Mouse (Mus musculus) forebrain, embryonic 16.5 days (tissue): Measurements from ENCODE around the gene Erc2. TPM values are rescaled to one million over a fixed set of nuclear protein-coding genes. Genes with fewer than 3 reads are reported as not detected.

ENCODE experiments used
- ATAC-seq: fragments of 200-750 bp; cut with Nextera tagmentation; 2 replicates; pipeline ENCODE4 v1.8.0; 2017; ENCODE audit warnings: mild to moderate bottlenecking, moderate library complexity
- H3K27ac ChIP-seq: fragments of 300-500 bp; sonication (generic); 2 replicates; pipeline ENCODE4 v1.5.1; 2014; ENCODE audit warnings: low read length, control low read depth
- H3K27me3 ChIP-seq: fragments of 300-500 bp; sonication (generic); replicated peaks from 2 replicates; pipeline ENCODE4 v1.6.1; 2014; ENCODE audit warnings: low read length; ENCODE audit not compliant: control insufficient read depth, insufficient read depth
- H3K36me3 ChIP-seq: fragments of 300-500 bp; sonication (generic); 2 replicates; pipeline ENCODE4 v1.6.1; 2014; ENCODE audit not compliant: control insufficient read depth, insufficient read depth
- H3K4me1 ChIP-seq: fragments of 300-500 bp; sonication (generic); replicated peaks from 2 replicates; pipeline ENCODE4 v1.6.1; 2014; ENCODE audit warnings: low read length; ENCODE audit not compliant: control insufficient read depth, insufficient read depth
- H3K4me2 ChIP-seq: fragments of 300-500 bp; sonication (generic); 2 replicates; pipeline ENCODE4 v1.6.1; 2014; ENCODE audit warnings: mild to moderate bottlenecking, low read length, control low read depth
- H3K4me3 ChIP-seq: fragments of 300-500 bp; sonication (generic); replicated peaks from 2 replicates; pipeline ENCODE4 v1.5.1; 2014; ENCODE audit warnings: mild to moderate bottlenecking, low read length, control low read depth
- H3K9ac ChIP-seq: fragments of 300-500 bp; sonication (generic); replicated peaks from 2 replicates; pipeline ENCODE4 v1.6.1; 2014; ENCODE audit warnings: low read depth, low read length, control low read depth
- H3K9me3 ChIP-seq: fragments of 300-500 bp; sonication (generic); 2 replicates; pipeline ENCODE4 v1.6.1; 2016; ENCODE audit warnings: low read length; ENCODE audit not compliant: control insufficient read depth
- WGBS: fragments of 180-500 bp; shearing (Covaris S2); extraction: QIAGEN DNeasy Blood & Tissue Kit; methylation state at CpG from one replicate; pipeline ENCODE4 v1.1.7; 2014; 5-methylcytosine and 5-hydroxymethylcytosine counted together
- polyA plus RNA-seq: library from polyadenylated mRNA; unstranded; fragments of >200 nt; fragmentation: Nextera tagmentation; extraction: Ambion mirVana; gene quantifications from 2 replicates; pipeline ENCODE4 v1.2.1, GENCODE M21; 2015

The Erc2 gene
- polyA plus RNA-seq, 1 experiment from 2014 or later: 78.0 TPM

GRCm38 (mm10) chr14:28030870-28031269 lies 408.6 kb downstream of the Erc2 start:
- 12% methylated on average over 1 of the region's 1 CpGs for WGBS
- Histone ChIP-seq H3K4me3 (no peak overlapping the region), H3K4me2 (no peak overlapping the region), H3K9me3 (no peaks in the 10 kb centered on the region), H3K27ac (no peak overlapping the region; the same call in 1 of the 2 replicates), H3K27me3 (no peaks in the 10 kb centered on the region), H3K36me3 (no peaks in the 10 kb centered on the region), H3K4me1 (peaks cover 5% of the 10 kb centered on the region; the same call in 1 of the 2 replicates), H3K9ac (no peak overlapping the region)
- ATAC-seq: peak; percentile 77

- H3K27ac ChIP-seq: no peak overlapping the region
- H3K9ac ChIP-seq: no peak overlapping the region
- H3K27me3 ChIP-seq: no peaks in the 10 kb centered on the region
- no peaks in the 10 kb centered on the region for H3K9me3 ChIP-seq
- H3K36me3 ChIP-seq: no peaks in the 10 kb centered on the region
- no peak overlapping the region for H3K4me3 ChIP-seq
- 89% methylated on average over 2 of the region's 2 CpGs for WGBS
- no peak overlapping the region for H3K4me2 ChIP-seq
- no peak for ATAC-seq
- H3K4me1 ChIP-seq: 0 out of 2 replicates have a peak, but pooled peaks cover 3% of the 10 kb centered on the region
Observed at GRCm38 (mm10) chr14:28035013-28035412, 412.8 kb downstream of the Erc2 start.

GRCm38 (mm10) chr14:28043095-28043494 lies 420.9 kb downstream of the Erc2 start:
- no peaks in the 10 kb centered on the region for H3K27me3 ChIP-seq

GRCm38 (mm10) chr14:28051646-28052045 lies 429.4 kb downstream of the Erc2 start:
- H3K27me3 ChIP-seq: no peaks in the 10 kb centered on the region
- no peak for ATAC-seq
- 90% methylated on average over 5 of the region's 5 CpGs for WGBS

More at GRCm38 (mm10) chr14:28043095-28043494, 420.9 kb downstream of the Erc2 start:
- H3K4me2 ChIP-seq: no peak overlapping the region
- 60% methylated on average over 4 of the region's 4 CpGs for whole genome bisulfite sequencing
- peaks cover 3% of the 10 kb centered on the region; the same call in 1 of the 2 replicates for H3K4me1 ChIP-seq
- no peak overlapping the region for H3K4me3 ChIP-seq
- ATAC-seq: no peak
- 0 out of 2 replicates have a peak, but pooled peaks cover 2% of the 10 kb centered on the region for H3K36me3 ChIP-seq
- H3K9me3 ChIP-seq: no peaks in the 10 kb centered on the region
- no peak overlapping the region for H3K27ac ChIP-seq
- no peak overlapping the region for H3K9ac ChIP-seq

GRCm38 (mm10) chr14:28057159-28057884 lies 435.1 kb downstream of the Erc2 start:
- Histone ChIP-seq H3K36me3 (no peaks in the 10 kb centered on the region), H3K4me1 (peaks cover 11% of the 10 kb centered on the region), H3K27ac (no peak overlapping the region), H3K9ac (no peak overlapping the region), H3K4me3 (no peak overlapping the region), H3K4me2 (no peak overlapping the region), H3K9me3 (no peaks in the 10 kb centered on the region), H3K27me3 (no peaks in the 10 kb centered on the region)
- 23% methylated on average over 11 of the region's 11 CpGs for WGBS
- no peak; the same call in 1 of the 2 replicates for ATAC-seq

More at GRCm38 (mm10) chr14:28051646-28052045, 429.4 kb downstream of the Erc2 start:
- Histone ChIP-seq H3K9me3 (no peaks in the 10 kb centered on the region), H3K4me2 (no peak overlapping the region), H3K27ac (no peak overlapping the region), H3K4me1 (no peaks in the 10 kb centered on the region), H3K4me3 (no peak overlapping the region), H3K9ac (no peak overlapping the region), H3K36me3 (no peaks in the 10 kb centered on the region)

- ATAC-seq: peak; percentile 84
- Histone ChIP-seq H3K36me3 (no peaks in the 10 kb centered on the region), H3K4me1 (peaks cover 11% of the 10 kb centered on the region), H3K9me3 (no peaks in the 10 kb centered on the region), H3K27ac (no peak overlapping the region), H3K4me2 (no peak overlapping the region), H3K4me3 (no peak overlapping the region), H3K27me3 (no peaks in the 10 kb centered on the region), H3K9ac (no peak overlapping the region)
- 8% methylated on average over 18 of the region's 18 CpGs for WGBS
Observed at GRCm38 (mm10) chr14:28057885-28058860, 435.9 kb downstream of the Erc2 start.

GRCm38 (mm10) chr14:28060891-28061290 lies 438.7 kb downstream of the Erc2 start:
- H3K9me3 ChIP-seq: no peaks in the 10 kb centered on the region
- H3K9ac ChIP-seq: no peak overlapping the region
- no peak overlapping the region for H3K4me2 ChIP-seq
- H3K4me1 ChIP-seq: peaks cover 11% of the 10 kb centered on the region
- H3K27me3 ChIP-seq: no peaks in the 10 kb centered on the region
- H3K36me3 ChIP-seq: no peaks in the 10 kb centered on the region
- 71% methylated on average over 4 of the region's 4 CpGs for WGBS
- ATAC-seq: no peak
- no peak overlapping the region for H3K27ac ChIP-seq
- no peak overlapping the region for H3K4me3 ChIP-seq

GRCm38 (mm10) chr14:28061649-28062375 lies 439.6 kb downstream of the Erc2 start:
- Histone ChIP-seq H3K4me2 (no peak overlapping the region), H3K27ac (no peak overlapping the region), H3K4me3 (no peak overlapping the region), H3K27me3 (no peaks in the 10 kb centered on the region), H3K9me3 (no peaks in the 10 kb centered on the region), H3K36me3 (no peaks in the 10 kb centered on the region), H3K4me1 (peaks cover 11% of the 10 kb centered on the region), H3K9ac (no peak overlapping the region)
- ATAC-seq: no peak
- WGBS: 69% methylated on average over 3 of the region's 3 CpGs
